Mouse (Mus musculus): ENCODE measurements around the gene Mettl21a.
"Not testable (repeated sequence)": the region's sequence is repeated elsewhere in the genome, so short reads cannot be mapped to it uniquely, and the experiment has no call there.

The Mettl21a gene

DNA sequence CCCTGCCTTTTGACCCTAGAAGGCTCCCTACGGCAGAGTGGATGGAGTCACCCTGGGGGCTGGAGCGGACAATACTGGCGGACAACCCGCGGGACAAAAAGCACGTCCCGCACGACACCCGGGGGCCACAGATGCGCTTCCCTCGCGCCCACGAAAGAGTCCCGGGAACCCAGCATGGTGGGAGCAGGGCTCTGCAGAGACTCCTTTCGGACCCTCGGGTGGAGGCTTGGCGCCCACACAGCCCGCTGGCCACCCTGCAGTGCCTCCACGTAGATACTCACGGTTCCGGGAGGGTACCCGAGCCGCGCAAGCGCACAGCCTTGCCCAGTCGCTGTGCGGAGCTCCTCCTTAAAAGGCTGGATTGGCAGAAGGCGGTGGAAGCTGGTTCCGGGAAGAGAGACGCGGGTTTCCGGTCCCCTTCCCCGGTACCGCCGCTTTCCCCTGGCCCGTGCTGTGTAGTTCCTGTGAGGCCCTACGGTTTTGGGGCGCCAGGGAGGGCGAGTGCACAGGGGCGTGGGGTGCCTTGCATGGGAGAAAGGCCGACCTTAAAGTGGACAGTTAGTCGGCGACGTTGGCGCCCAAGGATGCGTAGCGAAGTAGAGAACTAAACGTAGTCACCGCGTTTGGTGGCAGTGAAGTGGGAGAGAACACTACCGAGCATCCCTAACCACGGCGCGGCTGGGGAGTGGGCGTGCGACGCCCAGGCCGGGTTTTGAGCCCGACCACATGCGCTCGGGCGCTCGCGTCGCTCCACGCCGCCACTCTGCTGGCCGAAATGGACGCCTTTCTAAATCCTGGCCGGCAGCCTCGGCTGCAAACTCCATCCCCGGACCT lies at the start of gene Mettl21a:
TSS of gene Mettl21a (minus strand) at position 362 of the 834 bp plus-strand sequence.
- peak; percentile 83 for DNase-seq

DNA sequence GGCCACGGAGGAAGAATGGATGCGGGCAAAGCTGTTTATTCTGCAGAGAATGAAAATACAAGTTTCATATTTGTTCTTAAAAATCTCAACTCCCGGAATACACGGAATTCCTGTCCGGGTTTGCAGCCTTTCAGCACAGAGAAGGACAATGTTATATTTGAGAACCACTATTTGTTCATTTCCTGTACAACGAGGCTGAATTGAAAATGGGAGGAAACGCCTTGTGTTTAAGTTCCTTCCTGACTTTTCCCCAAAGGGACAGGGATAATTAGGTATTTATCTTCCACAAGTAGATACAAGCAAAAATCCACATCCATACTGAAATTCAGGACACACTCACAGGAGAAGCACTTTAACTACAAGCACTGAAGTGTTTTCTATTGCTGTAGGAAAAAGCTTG lies 41.8 kb upstream of the Mettl21a start:
- no peak for DNase-seq

DNA sequence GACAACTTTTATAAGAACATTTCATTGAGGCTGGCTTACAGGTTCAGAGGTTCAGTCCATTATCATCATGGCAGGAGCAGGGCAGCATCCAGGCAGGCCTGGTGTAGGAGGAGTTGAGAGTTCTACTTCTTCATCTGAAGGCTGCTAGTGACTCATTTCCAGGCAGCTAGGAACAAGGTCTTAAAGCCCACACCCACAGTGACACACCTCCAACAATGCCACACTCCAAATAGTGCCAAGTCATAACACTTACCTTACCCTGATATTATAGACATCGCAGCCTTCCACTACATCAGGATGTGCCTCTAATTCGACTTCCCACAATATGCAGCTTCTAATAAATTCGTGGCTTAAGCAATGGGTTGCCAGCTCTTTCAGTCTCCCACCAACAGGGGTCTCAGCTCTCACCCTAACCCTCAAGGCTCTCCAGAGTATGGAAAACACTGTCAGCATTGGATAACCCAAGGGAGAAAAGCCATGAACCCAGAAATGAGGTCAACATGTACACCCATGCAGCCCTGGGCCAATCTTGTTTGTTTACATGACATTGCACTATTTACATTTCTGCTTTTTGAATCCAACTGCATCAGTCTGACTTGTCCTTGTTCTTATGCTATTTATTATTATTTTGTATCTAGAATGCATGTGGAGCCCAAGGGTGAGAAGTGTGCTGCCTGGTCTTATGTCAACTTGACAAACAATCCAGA lies 39.5 kb upstream of the Mettl21a start:
- DNase-seq = no peak

DNA sequence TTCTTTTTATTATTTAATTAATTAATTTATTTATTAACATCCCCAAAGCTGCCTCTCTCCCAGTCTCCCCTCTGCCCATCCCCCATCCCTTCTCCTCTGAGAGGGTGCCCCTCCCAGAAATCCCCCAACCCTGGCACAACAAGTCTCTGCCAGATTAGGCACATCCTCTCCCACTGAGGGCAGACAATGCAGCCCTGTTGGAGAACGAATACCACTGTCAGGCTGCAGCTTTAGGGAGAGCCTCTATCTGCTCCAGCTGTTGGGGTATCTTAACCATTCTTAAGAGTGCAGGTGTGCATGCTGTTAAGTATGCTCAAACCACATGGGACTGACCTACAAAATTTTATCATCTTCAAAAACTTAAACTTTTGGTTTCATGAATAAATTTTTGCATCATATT lies 38.4 kb upstream of the Mettl21a start:
- DNase-seq = peak; percentile 46

DNA sequence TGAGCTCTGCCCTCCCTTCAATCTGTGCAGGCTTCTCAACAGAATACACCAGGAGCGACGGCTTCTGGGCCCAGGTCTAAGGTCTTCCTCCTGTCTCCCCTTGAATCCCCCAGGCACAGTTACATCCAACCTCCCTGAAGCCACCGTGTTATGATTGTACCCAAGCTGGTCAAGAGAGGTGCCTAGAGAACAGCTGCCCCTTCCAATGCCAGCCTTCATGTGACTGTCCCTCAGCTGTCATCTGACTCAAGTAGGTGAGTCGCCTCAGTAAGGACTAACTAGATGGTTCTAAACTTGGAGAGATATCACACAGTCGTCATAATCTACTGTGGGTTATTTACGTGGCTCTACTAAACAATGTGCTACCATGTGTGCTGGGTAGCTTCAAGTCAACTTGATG lies 36.7 kb upstream of the Mettl21a start:
- DNase-seq = no peak

DNA sequence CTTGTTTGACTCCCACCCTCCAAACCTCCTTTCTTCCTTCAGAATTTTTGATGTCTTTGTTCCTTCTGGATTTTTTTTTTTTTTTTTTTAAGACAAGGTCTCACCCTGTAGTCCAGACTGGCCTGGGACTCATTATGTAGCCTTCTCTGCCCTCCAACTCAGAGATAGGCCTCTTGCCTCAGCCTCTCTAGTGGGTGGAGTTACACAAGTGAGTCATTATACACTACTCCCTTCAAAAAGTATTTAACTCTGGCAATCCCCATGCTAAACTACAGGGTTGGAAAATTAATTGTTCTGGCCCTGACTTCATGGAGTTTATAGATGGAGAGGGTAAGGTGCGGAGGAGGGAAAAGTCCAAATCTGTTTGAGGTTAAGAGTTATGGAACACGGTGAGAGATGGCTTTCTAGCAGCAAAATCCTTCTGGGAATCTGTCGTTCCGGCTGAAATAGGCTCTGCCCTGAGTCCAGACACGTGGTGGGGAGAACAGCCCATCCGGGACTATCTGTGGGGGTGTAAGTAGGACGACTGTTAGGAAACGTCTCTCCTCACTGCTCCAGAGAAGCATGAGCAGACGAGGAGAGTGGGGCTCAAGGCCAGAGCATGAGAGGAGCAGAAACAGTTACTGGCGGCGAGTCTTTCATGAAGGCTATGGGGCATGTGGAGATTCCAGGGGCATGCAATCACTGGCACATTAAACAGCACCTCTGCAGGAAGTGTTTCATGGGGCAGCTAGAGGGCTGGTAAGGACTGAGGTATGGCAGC lies 32.5 kb upstream of the Mettl21a start:
- DNase-seq = no peak

DNA sequence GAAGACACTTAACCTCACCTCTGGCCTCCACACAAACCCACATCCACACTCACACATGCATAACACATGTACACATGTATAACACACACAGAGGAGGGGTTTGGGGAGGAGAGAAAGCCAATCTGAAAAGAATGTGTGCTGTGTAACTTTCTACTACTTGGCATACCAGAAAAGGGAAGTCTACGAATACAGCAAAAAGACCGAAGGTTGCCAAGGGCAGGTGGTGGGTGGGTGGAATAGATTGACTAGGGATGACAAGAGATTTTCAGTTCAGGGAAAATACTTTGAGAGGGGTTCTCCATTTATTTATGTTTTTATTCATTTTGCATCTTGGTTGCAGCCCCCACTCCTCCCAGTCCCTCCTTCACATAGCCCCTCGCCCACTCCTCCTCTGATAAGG lies 27.5 kb upstream of the Mettl21a start:
- DNase-seq = no peak

DNA sequence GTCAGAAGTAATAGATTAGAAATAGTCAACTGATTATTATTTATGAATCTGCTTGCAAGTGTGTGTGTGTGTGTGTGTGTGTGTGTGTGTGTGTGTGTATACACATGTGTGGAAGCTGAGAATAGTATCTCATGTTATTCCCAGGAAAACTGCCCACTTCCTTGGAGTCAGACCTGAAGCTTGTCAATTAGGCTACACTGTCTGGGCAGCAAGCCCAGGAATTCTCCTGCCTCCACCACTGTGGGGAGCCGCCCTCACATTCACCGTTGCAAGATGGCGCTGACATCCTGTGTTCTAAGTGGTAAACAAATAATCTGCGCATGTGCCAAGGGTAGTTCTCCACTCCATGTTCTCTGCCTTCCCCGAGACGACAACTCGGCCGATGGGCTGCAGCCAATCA lies 25.5 kb upstream of the Mettl21a start:
- not testable (repeated sequence) for DNase-seq

DNA sequence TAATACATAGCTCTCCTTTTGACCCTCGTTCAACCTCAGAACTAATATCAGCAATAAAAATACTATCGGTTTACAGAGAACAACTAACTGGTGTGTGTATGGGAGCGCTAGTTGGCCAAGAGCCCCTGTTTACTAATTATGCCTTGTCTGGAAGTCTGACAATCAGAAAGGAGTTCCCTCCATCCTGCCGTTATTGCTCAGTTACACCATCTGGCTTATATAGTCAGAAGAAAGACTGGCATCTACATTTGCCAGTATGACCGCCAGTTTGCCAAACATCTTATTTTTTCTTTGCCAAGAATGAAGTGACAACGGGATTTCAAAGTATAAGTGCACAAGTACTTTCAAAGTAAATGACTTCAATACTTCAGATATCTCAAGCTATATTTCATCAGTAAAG lies 24.0 kb upstream of the Mettl21a start:
- DNase-seq = no peak

DNA sequence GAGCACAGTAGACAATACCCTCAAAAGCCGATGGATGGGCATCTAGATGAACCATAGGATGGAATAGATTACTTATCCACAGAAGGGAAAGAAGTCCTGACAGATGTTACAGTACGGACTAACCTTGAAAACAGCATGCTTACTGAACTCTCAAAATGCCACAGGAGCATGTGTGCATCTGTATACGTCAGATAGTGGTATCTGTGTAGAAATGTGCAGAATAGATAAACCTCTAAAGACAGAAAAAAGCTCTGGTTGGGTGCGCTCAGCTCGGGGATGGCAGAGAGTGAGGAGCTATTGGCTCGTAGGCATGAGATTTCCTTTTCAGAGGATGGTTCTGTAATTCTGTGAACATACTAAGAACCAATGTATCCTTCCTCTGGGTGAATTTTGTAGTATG lies 22.2 kb upstream of the Mettl21a start:
- DNase-seq = no peak

DNA sequence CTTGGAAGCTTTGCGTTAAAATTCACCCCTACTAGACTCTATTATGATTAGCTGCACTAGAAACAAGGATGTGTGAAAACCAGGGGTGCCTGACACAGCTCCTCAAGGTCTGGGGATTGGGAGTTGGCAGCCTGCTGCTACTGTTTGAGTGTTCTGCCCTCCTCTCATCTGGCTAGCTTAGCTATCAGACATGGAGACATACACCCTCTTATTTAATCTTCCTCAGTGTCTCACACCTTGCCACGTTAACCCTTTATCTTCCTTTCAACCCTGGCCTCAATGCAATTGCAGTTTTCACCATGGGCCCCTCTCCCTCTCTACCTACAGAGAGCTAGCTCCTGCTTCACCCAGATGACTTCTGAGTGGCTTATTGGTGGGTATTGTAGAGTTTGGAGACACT lies 18.6 kb upstream of the Mettl21a start:
- no peak for DNase-seq

DNA sequence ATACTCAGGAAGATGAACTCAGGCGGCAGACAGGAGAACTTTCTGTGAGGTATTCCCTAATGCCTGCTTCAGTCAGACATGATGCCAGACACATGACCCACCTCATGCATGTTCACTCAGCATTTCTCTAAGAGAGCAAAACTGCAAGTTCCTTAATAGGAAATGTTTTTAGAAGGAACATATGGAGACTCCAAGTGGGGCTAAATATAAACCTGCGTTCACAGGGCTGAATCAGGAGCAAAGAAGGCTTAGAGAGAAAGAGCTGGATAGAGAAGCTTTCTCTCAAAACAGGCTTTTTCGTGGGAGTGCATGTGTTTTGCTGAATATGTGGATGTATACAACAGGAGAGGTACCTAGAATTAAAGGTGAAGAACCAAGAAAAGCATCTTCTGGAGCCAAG lies 16.2 kb upstream of the Mettl21a start:
- DNase-seq = no peak

DNA sequence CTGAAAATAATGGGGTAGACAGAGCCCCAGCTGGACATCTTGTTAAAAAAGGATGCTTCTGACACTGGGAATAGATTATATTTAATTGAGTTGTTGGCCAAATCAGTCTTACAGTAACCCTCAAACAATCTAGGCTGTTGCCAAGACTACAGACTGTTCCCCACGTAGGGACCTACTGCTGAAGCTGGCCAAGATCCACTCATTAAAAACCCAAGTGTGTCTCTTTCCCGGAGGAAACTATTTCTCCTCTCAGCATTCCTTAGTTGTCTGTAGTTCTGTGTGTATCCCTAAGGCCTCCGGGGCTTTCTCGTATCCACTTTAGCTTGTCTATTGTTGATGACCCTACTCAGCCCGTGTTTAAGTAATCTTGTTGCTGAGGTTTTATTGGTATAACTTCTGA lies 14.5 kb upstream of the Mettl21a start:
- no peak for DNase-seq

DNA sequence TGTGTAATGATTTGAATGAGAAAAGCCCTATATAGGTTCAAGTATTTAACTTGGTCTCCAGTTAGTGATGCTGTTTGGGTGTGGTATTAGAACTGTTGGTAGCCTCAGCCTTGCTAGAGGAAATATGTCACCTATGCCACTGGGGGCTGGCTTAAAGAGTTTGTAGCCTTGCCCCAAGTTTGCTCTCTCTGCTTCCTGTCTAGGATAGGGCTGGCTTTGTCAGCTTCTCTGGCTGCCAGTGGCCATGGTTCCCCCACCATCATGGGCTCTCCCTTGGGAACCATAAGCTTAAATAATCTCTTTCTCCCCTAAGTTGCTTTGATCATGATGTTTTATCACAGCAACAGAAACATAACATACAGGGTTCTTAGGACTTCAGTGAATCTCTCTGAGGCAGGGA lies 8.2 kb upstream of the Mettl21a start:
- no peak for DNase-seq

DNA sequence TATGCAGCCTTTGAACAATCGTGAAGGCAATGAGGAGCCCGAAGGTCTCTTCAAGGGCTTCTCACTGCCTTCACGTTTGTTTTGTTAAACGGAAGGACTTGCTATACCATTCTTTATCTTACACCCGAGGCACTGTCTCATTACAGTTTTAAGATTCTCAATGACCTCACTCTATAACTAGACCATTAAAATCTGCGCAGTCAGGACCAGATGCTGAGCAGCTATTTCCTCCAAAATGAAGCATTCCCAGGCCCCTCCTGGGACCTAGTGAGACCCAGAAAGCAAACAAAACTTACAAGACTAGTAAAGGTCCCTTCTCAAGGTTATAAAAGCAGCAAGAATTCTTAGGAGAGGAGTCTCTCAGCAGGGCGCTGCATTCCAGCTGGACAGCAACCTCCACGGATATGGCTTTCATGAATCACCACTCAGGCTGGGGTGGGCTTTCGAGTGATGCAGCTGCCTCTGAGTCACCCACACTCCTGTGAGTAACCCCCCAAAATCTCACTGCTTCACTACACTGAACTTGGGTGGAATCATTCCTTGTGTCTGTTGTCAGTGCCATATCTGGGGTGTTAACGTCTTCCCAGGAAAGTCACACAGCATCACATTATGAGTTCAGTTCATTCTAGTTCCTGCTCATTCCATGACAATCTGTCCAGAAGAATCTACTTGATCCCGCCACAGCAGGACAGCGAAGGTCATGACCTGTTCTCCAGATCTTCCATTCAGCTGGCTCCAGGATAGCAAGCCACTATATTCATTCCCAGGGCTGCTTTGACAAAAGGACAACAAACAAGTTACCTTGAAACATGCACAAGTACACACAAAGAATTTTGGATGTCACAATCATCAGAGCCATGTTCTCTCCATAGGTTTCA lies 6.8 kb upstream of the Mettl21a start:
- DNase-seq = no peak

DNA sequence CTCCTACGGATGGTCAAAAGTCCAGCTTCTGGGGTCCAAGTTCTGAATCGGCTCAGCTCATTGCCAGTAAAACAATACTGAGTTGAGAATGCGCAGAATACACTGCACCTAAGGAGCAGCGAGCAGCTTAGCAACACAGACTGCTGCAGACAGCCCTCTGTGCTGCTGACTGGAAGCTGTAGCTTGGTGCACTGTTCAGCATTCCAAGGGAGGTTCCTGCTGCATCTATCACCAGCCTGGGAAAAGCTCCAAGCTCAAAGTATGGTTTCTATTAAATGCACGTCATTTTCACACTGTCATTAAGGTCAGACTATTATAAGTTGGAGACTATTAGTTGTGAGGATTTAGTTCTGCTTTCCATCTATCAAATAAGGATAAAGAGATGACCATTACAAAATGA lies 4.1 kb upstream of the Mettl21a start:
- DNase-seq = no peak

DNA sequence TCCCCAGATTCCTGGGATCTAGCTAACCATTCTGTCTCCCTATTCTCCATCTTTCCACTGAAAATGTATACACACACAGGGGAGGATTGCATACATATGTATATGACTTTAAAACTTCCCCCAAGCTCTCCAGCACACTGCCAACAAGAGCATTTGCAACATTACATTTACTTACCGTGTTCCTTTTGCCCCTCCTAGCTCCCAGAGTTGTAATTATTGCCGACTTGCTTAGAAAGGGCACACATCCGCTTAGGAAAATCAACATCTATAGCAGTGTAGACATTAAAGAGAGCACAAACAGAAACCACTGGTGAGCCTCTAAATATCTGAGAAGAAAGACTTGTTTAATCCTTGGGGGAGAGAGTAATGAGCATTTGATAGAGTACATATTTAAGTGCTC lies 1.2 kb upstream of the Mettl21a start:
- DNase-seq = no peak

DNA sequence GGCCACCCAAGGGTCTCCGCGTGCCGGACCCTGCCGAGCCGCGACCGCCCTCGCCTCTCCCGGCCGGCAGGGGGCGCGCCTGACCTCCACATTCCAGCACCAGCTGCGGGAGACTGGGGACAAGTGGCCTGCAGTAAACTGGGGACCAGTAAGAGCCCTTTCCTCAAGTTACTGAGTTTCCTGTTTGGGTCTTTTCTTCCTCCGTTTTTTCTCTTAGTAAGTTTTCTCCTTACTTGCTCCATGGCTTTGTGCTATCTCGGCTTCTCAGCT lies 608 bp upstream of the Mettl21a start:
- DNase-seq = peak; percentile 83

DNA sequence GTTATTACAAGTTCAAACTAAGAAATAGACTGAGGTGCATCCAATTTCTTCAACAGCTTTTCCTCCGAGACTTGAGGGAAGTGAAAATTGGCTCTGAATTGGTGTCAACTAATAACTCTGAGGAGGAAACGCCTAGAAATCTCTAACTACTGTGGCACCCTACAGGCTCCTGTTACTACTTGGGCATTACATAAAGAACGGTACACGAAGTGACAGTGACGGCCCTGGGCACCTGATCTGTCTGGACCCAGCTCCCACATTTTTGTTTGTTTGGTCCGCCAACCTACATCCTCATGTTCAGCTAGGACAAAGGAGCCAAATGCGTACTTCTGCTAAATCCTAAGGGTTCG lies 536 bp downstream of the Mettl21a start:
- DNase-seq = no peak

DNA sequence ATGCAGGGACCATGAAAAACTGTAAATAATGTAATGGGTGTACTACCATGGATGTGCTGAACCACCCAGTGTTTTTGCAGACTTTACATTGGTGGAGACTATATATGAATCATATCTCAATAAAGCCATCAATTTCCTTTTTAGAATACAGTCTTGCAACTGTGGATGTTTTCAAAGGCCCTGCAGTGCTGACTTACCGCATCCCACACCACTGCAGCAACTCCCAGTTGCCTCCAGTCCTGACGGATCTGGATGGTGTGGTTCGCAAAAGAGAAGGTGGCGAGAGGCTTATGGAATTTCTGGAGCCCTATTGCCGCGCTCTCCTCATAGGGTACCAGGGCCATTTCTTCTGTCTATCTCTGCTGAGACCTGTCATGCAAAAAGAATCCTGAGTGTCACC lies 966 bp downstream of the Mettl21a start:
- no peak for DNase-seq

DNA sequence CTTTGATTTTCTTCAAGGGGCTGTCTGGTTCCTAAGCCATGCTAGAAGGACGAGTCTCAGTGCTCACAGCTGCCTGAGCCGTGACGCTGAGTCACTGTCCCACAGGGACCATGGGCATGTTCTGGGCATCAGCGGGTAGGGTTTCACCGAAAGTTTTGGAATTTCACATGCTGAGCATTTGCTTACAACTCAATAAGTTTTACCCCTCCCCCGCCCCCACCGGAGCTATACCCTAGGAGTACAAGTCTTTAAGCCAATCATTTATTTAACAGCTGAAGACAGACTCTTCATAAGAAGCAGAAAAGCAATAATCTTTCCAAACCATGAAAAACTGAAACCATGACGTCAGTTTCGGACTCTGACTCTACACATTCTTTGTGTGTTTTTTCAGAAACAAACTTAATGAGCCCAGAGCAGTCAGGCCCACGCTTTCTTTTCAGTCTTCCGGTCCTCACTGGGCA lies 1.5 kb downstream of the Mettl21a start:
- DNase-seq = no peak

DNA sequence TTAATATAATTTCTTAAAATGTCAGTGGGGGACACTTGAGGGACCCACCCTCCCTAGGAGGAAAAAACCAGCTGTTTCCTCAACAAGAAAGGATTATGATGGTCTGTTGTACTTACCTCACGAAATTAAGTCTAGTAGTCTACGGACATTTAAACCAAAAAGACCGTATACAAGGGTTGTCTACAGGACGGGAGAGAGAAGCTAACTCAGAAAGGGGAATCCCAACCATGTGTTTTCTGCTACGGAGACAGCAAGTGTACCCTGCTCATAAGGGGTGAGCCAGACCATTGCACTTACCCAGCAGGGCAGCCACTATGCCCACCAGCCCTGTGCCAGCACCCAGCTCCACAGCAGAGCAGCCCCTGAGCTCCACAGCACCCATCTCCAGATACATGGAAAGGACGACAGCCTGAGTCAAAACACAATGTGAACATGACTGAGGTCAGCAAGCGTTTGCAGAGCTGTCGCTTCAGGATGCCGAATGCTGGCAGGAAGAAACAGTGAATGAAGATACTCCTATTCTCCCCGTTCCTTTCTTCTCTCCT lies 2.2 kb downstream of the Mettl21a start:
- DNase-seq = no peak

DNA sequence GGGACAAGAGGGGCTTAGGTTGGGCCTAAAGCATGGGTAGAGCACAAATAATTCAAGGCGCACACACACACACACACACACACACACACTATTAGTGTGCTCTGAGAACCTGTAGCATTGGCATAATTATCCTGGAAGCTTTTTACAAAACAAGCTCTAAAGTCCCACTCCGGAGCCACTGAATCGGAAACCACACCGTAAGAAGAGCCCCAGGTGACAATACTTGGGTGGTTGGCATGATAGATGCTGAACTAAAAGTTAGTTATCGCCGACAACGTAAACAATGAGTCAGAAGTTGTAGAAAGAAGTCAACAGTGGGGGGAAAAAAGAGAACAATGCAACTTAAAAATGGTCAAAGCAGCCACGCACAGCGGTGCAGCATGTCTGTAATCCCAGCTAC lies 2.7 kb downstream of the Mettl21a start:
- DNase-seq = no peak

All from thymus, postnatal 14 days (tissue).